Mouse (Mus musculus) heart, postnatal 0 days (tissue): Measurements from ENCODE around the gene Sbsn.

Source experiments
- CTCF ChIP-seq: IDR thresholded peaks from 2 replicates; pipeline ENCODE4 v1.5.1; 2016; ENCODE audit warnings: antibody characterized with exemption, control low read depth, low read depth
- EP300 ChIP-seq: IDR thresholded peaks from 2 replicates; pipeline ENCODE4 v1.6.1; 2016; ENCODE audit warnings: antibody characterized with exemption, low read depth

- TF ChIP-seq CTCF, result no peak
- no peak for TF ChIP-seq EP300
These were observed 34.7 kb downstream of the Sbsn start for GRCm38 (mm10) chr7:30785721-30786546.
